Mouse (Mus musculus) ES-CJ7 (cell line): ENCODE results near the gene D430041D05Rik.
A peak's percentile ranks its signal among the peaks of the same experiment; 100 is the strongest.

Source experiments
- DNase-seq: peaks from one replicate; pipeline ENCODE4 v3.0.0; 2011; ENCODE audit warnings: low read depth, low spot score

D430041D05Rik gene

GRCm38 (mm10) chr2:104351415-104352203, 59.2 kb downstream of the D430041D05Rik start:
- no peak for DNase-seq

DNA sequence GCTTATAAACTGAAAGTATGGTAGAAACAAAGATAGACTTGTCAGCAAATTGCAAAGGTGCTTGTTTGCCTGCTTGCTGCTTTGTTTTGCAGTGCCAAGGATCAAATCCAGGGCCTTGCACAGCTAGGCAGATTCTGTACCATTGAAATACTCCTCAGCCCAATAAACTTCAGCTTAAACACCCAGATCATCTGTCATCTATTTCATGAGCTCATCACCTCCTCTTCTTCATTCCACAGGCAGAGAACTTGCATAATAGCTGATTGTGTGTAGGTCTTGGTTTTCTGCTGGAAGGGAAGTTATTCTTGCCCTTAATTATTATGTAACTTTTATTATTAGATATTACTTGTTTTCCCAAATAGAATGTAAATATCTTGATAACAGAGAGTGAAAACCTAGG, 73.2 kb downstream of the D430041D05Rik start:
- DNase-seq: no peak

- no peak for DNase-seq
These were observed 75.0 kb downstream of the D430041D05Rik start for GRCm38 (mm10) chr2:104335824-104336223.

- peak; percentile 20 for DNase-seq
These were observed 76.9 kb downstream of the D430041D05Rik start for GRCm38 (mm10) chr2:104333952-104334351.

- no peak for DNase-seq
These were observed 78.1 kb downstream of the D430041D05Rik start for GRCm38 (mm10) chr2:104332707-104333106.

DNA sequence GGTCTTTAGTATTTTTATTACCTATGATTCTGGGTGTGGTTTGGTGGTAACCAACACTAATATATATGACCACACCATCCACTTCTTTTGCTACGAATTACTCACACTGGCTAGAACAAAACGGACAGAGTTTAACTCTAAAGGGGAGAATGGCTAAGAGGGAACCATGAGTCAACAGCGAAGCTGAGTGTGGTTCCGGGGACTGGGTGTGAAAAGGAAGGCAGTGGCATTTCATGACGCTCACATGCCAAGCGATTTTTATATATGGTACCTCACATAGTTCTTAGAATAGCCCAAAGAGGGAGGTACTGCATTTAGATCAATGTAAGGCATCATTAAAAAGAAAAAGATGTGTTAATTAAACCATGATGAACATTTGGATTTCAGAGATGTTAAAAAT, 79.6 kb downstream of the D430041D05Rik start:
- DNase-seq: no peak

DNA sequence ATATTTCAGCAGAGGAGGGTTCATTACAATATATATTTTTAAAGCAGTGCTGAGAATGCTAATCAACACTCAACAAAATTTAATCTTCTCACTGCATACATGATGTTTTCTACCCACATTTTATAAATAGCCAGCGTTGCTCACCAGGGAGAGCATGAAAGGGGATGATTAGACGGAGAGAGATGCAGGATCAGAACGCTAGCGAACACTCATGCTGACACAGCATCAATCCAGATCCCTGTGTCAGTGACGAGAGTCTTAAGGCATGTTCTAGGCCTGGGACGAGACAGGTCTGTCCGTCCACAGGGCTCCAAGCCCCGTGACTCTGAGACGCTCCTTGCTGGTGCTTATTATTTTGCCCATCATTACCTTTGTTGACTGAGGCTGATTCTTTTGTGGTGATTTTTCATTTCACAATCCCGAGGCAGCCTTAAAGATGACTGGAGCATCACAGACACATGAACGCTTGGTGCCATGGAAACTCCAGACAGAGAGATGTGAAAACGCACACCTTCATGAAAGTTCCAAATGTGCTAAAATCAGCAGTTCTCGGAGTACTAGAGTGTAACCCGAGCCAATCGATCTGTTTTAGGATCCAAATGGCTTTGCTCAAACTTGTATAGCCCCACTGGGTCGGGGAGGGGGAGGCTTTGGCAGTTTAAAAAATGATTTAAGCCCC, 83.6 kb downstream of the D430041D05Rik start:
- no peak for DNase-seq

- no peak for DNase-seq
These were observed 87.0 kb downstream of the D430041D05Rik start for GRCm38 (mm10) chr2:104323773-104324172.

GRCm38 (mm10) chr2:104323351-104323750, 87.5 kb downstream of the D430041D05Rik start:
- DNase-seq: no peak

- DNase-seq: no peak
These were observed 90.7 kb downstream of the D430041D05Rik start for GRCm38 (mm10) chr2:104320061-104320624.

- DNase-seq: no peak
These were observed 91.4 kb downstream of the D430041D05Rik start for GRCm38 (mm10) chr2:104319443-104319842.

GRCm38 (mm10) chr2:104318881-104319280, 91.9 kb downstream of the D430041D05Rik start:
- DNase-seq: no peak

GRCm38 (mm10) chr2:104318259-104318658, 92.6 kb downstream of the D430041D05Rik start:
- no peak for DNase-seq

GRCm38 (mm10) chr2:104317631-104318030, 93.2 kb downstream of the D430041D05Rik start:
- DNase-seq: no peak

- no peak for DNase-seq
These were observed 94.3 kb downstream of the D430041D05Rik start for GRCm38 (mm10) chr2:104316483-104316882.

GRCm38 (mm10) chr2:104313246-104313645, 97.6 kb downstream of the D430041D05Rik start:
- DNase-seq: no peak

DNA sequence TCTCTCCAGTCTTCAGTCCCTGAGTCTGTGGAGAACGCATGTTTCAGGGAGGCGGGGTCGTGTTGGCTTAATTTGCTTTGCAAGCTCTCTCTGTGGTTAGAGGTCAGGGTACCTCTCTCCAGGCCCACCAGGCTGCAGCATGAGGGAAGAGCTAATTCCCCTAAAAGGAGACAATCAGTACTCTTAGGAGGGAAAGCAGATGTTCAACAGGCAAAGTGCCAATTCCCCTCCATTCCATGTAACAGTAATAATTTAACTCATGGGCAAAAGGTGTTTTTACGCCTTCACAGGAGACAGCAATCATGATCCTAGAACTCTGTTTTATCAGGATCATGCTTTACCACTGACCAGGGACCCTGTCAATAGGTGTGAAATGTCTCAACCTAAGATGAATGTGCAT, 103.7 kb downstream of the D430041D05Rik start:
- no peak for DNase-seq

DNA sequence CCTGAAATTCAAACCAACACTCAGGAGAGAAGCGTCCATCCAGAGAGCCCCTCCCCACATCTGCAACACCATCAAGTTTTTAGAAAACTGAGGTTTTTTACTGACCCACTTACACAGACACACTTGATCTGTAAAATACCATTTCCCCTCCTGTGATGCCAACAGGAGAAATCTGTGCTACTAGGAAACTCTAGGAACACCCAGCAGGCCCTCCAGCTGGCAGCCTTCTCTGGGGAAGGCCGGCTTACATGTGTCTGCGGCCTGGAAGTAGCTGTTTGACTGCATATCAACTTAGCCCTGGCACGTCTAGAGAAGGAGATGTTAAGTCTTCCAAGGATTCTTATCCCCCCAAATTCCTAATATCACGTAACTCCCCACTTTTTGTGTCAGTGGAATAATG, 105.1 kb downstream of the D430041D05Rik start:
- DNase-seq: no peak

GRCm38 (mm10) chr2:104299912-104300311, 110.9 kb downstream of the D430041D05Rik start:
- no peak for DNase-seq

DNA sequence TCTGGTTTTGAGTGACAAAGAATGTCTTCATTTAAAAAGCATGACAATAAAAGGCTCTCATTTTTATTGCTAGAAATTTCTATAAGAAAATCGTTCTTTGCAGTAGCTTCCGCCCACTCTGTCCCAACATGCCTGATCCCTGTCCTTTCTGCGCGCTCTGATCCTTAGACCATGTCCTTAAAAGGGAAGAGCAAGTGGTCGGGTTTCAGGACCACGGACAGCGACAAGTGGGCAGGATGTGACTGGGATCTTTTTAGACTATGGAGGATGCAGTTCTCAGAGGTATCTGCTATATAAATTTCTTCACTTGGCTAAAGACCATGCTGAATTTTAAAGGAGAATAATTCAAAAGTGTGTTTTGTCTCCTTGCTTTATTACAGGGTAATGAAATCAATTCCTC, 111.7 kb downstream of the D430041D05Rik start:
- peak; percentile 85 for DNase-seq

- DNase-seq: no peak
These were observed 124.0 kb downstream of the D430041D05Rik start for GRCm38 (mm10) chr2:104286821-104287220.

- DNase-seq: no peak
These were observed 127.3 kb downstream of the D430041D05Rik start for GRCm38 (mm10) chr2:104283401-104283955.
